Mouse (Mus musculus): ENCODE results near the gene Baz2b.

DNA sequence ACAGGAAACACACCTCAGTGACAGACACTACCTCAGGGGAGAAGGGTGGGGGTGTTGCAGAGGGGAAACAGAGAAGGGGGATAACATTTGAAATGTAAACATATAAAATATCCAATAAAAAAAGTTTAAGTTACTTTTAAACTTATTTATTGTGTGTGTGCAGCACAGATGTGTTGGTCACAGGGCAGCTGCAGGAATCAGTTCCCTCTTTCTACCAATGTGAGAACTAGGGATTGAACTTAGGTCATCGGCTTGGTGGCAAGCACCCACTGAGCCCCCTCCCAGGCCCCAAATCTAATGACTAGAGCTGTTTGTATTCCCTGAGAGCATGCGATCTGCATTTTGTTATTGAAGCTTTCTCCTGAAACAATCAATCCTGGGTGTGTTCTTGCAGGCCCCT is 57.2 kb downstream of the Baz2b start:
- TF ChIP-seq EP300 (IDR thresholded peaks at IDR 0.05; ENCODE audit: low read depth), result no peak
- no peak for TF ChIP-seq CTCF (IDR thresholded peaks at IDR 0.05; ENCODE audit: low read depth)

Measured in liver, postnatal 0 days (tissue).